Mouse (Mus musculus) brain, embryonic 18.5 days (tissue): ENCODE results near the gene Tusc2.
"Not testable (repeated sequence)": the region's sequence is repeated elsewhere in the genome, so short reads cannot be mapped to it uniquely, and the experiment has no call there.

Experiments
- DNase-seq: peaks from one replicate; pipeline ENCODE4 v3.0.0-alpha.2; 2012; ENCODE audit warnings: low read depth, low spot score

Tusc2 gene

GRCm38 (mm10) chr9:107568331-107569261, 5.5 kb downstream of the Tusc2 start:
- no peak for DNase-seq

GRCm38 (mm10) chr9:107569270-107569669, 6.2 kb downstream of the Tusc2 start:
- DNase-seq: no peak

- DNase-seq: no peak
These were observed 7.0 kb downstream of the Tusc2 start for GRCm38 (mm10) chr9:107570016-107570415.

GRCm38 (mm10) chr9:107570845-107571244, 7.8 kb downstream of the Tusc2 start:
- no peak for DNase-seq

GRCm38 (mm10) chr9:107571534-107572326, 8.7 kb downstream of the Tusc2 start:
- DNase-seq: no peak

- DNase-seq: no peak
These were observed 9.2 kb downstream of the Tusc2 start for GRCm38 (mm10) chr9:107572327-107572662.

- not testable (repeated sequence) for DNase-seq
These were observed 10.7 kb downstream of the Tusc2 start for GRCm38 (mm10) chr9:107573774-107574173.

DNA sequence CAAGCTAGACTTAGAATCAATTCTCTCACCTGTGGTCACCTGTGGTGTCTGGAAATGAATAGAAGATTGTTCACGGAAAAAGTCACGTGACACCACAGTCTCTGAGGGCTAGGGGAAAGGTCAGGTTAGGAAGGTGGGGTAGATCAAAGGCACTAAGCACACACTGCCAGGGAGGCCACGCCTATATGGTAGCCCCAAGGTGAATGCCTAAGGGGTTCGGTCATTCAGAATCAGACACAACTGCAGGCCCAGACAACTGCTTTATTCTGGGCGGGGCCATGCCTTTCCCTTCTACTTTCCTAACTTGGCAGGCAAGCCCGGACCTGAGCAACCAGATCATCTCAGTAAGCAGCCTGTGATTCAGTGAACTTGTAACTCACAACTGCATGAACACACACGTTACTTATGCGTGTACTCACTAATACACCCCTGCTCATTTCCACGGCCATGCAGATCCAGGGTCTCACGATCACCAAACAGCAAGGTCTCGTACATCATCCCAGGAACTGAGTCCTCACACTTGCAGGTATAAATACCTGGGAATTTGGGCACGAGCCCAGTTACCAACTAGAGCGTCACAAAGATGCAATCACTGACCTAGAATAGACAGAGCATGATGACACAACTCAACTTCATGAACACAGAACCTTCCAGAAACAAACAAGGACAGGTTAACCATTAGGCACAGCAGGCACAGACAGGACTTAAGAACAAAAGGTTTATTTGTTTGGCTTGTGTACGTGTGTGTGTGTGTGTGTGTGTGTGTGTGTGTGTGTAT, 12.7 kb downstream of the Tusc2 start:
- no peak for DNase-seq

DNA sequence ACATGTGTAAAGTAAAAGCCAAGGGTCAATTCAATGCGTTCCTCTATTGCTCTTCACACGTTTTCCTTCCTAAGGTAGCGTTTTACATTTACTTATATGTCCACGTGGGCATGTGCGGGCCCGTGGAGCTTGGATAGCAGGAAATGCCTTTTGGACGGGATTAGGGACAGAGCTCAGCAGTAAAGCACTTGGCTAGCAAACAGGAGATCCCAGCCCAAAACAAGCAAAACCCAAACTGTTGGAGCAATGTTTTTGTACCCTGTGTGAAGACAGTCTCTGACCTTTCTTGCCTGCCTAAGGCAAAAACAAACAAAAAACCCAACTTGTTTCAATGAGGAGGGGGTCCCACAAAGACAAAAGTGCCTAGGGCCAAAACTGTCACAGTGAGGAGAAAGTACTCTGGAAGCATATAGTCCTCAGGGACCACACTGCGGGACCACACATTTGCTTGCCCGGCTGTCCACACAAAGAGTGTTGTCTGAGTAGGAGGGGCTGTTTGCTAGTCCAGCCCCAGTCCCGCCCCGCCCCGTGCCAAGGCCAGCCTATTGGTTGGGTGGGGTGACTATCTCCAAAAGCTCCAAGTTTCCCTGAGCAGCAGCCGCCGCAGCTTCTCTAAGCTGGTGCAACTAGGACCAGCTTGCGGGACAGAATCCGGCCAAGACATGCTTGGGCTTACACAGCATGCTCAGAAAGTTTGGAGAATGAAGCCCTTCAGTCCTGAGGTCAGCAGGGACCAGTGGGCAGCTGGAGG, 13.5 kb downstream of the Tusc2 start, which contains the start of gene Hyal1:
TSS of gene Hyal1 (plus strand) at position 571 of the 751 bp plus-strand sequence.
- DNase-seq: no peak

GRCm38 (mm10) chr9:107577871-107578270, 14.8 kb downstream of the Tusc2 start:
- no peak for DNase-seq

DNA sequence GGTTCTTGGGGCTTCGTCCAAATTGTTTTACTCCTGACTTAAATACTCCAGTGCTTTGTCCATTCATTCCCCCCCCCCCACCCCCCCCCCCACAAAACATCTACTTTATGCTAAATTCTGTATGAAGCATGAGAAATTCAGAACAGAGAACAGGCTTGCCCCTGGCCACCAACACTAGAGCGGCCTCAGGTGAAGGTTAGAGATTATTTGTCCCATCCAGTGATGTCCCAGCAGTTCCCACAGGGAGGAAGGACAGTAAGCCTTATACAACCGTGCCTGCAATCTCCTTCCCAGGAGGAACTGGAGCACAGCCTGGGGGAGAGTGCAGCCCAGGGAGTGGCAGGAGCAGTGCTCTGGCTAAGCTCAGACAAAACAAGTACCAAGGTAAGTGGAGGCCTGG, 15.5 kb downstream of the Tusc2 start, which contains the start of gene Naa80:
TSS of gene Naa80 (plus strand) at position 301 of the 400 bp plus-strand sequence.
- DNase-seq: no peak

DNA sequence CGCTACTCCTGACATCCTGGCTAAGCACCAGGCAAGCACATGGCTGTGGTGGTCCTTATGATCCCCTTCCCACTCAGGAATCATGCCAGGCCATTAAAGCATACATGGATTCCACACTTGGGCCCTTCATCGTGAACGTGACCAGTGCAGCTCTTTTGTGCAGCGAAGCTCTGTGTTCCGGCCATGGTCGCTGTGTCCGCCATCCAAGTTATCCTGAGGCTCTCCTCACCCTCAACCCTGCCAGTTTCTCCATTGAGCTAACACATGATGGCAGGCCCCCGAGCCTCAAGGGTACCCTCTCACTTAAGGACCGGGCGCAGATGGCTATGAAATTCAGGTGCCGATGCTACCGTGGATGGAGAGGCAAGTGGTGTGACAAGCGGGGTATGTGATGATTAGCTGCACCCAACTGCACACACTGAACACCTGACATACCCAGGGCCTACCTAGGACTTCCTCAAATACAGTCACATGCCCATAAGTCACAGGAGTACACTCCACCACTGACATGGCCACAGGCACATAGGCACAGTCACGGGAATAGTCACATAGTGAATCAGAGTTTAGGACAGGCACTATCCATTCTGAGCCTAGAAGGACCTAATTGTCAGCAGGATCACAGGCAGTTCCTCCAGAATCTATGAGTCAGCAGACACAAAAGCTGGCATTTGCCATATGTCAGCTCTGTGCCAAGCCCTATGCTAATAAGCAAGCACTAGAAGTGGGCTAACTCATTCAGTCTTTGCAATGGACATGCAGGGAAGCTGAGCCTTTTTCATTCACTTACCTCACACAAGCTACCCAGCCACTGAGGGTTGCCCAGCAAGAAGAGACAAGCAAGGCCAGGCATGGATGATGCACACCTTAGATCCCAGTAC, 16.2 kb downstream of the Tusc2 start:
- DNase-seq: no peak

DNA sequence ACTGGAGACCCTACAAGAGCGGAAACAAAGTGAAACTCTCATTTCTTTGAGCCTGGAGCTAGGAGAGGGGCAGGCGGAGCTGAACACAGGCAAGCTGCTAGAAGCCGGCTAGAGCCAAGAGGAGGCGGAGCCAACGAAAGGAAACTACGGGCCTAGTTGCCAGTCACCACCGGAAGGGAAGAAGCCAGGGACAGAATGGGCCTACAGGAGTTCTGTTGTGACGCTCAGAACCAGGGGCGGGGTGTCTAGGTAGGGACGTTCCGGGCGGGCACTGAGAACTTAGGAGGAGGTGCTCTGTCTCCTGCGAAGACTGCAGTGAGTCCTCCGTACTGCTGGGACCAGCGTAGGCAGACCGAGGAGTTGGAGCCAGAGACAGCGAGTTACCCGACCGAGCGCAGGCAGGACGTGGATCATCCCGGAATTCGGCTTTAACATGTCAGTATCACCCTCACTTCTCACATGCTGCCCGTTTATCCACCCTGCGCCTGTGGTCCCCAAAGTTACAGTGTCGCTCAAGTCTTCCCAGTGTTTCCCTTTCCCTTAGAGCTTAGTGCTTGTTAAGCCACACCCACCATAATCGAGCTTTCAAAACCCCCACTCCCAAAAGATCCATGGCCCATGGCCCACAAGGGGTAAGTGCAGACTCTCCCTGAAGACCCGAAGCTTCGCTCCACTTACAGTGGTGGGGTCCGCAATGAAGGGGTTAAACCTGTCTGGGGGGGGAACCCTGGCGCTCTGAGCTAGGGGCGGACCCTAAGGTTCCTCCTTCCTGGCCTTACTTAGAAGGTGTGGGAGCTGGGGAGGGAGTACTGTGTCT, 17.7 kb downstream of the Tusc2 start, which contains the start of gene Hyal3:
TSS of gene Hyal3 (plus strand) at position 318 of the 817 bp plus-strand sequence.
- DNase-seq: no peak

GRCm38 (mm10) chr9:107581584-107581983, 18.5 kb downstream of the Tusc2 start:
- no peak for DNase-seq

DNA sequence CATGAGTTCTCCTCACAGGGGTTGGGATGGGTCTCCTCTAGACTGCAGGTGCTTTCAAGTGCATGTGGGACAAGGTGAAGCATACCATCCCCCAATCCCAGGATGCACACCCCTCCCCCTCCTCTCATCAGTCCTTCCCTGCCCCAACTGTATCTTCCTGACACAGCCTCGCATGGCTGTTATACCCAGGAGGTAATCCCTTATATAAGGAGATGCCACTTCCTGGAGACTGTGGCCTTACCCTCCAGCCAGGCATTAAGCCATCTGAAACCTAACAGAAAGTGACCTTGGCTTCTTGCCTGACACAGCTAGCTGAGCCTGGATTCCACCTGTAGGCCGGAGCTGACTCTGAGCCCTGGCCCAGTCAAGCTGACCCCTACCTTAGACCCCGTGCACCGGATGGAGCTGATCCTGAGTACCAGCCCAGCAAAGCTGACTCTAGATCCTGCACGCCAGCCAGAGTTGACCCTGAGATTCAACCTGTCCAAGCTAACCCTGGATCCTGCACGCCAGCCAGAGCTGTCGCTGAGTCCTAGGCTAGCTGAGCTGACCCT, 19.5 kb downstream of the Tusc2 start:
- DNase-seq: no peak

DNA sequence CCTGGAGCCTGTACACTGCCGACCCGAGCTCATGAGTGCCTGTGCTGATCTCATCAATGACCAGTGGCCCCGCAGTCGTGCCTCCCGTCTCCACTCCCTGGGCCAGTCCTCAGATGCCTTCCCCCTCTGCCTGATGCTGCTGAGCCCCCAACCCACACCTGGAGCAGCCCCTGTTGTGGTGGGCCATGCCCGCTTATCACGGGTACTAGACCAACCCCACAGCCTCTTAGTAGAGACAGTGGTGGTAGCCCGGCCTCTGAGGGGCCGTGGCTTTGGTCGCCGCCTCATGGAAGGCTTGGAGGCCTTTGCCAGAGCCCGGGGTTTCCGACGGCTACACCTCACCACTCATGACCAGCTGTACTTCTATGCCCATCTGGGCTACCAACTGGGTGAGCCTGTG, 20.1 kb downstream of the Tusc2 start:
- no peak for DNase-seq

DNA sequence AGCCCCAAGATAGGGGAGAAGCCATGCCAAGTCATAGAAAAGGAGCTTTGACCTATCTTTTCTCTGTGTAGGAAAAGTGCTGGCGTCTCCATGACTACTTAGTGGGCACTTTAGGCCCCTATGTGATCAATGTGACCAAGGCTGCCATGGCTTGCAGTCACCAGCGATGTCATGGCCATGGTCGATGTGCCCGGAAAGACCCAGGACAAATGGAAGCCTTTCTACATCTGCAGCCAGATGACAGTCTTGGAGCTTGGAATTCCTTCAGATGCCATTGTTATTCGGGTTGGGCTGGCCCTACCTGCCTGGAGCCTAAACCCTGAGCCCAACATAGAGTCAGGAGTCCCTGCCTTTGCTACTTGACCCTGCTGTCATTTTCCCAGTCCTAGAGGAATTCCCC, 23.4 kb downstream of the Tusc2 start:
- DNase-seq: no peak

GRCm38 (mm10) chr9:107586974-107587832, 24.1 kb downstream of the Tusc2 start, which contains the start of gene Ifrd2:
Gene Ifrd2, plus strand, starts transcription at chr9:107587642.
- DNase-seq: peak; percentile 98
